Mouse (Mus musculus): ENCODE measurements at regions not wholly inside any gene's neighbourhood (a gene's known extent, or its start where the extent isn't known, plus 50 kb on each side); places are given as distances from the start of the nearest gene placed in this dataset.

GRCm38 (mm10) chr4:34105251-34105650, 55.3 kb upstream of the Spaca1 start:
- DNase-seq, result no peak

- no peak for DNase-seq
Observed at GRCm38 (mm10) chr4:34114323-34114722, 64.3 kb upstream of the Spaca1 start.

- no peak for DNase-seq
Observed at GRCm38 (mm10) chr4:34117086-34117485, 67.1 kb upstream of the Spaca1 start.

- DNase-seq, result no peak
Observed at GRCm38 (mm10) chr4:34122959-34123520, 73.0 kb upstream of the Spaca1 start.

DNA sequence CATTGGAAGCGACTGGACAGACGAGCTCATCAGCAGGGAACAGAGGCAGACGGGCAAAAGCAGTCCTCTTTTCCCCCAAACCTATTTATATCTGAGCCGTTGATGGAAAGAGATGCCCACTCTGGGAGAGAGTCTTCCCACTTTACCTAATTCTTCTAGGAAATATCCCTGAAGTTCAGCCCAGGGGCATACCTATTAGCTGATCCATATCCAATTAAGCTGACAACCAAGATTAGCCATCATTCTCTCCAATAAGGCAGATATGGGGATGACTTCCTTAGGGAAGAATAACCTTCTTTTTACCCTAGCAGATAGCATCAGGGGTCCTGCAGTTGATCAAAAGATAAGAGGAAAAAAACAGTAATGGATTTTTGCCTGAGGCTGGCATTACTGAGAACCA, 78.2 kb upstream of the Spaca1 start:
- no peak for DNase-seq

DNA sequence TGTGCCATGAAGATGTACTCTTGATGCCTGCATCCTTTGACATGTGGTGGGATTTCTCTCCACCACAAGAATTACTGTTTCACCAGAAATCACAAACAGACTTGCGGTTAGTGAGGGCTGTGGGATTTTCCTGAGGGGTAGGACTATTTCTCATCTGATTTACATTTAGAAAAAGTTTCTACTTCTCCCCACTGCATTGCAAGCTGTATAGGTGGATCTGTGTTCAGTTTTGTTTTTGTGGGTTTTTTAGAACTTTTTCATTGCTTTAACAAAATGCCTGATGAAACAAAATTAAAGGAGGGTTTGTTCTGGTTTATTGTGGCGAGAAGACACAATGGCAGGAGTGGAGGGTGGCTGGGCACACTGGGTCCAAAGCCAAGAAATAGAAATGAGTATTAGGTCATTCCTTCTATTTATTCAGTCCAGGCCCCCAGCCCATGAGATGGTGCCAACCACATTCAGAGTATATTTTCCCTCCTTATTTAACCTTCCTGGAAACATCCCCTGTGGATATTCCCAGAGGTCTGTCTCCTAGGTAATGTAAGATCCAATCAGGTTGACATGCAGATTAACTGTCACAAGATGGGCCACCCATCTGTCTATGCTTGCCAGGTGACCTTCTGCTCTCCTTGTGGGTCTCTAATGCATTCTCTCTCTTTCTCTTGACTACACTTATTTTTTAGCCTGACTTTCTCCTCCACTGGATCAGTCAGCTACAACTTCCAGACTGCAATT, 96.3 kb upstream of the Spaca1 start:
- DNase-seq, result no peak

- DNase-seq, result no peak
Observed at GRCm38 (mm10) chr4:34148956-34149739, 99.2 kb upstream of the Spaca1 start.

DNA sequence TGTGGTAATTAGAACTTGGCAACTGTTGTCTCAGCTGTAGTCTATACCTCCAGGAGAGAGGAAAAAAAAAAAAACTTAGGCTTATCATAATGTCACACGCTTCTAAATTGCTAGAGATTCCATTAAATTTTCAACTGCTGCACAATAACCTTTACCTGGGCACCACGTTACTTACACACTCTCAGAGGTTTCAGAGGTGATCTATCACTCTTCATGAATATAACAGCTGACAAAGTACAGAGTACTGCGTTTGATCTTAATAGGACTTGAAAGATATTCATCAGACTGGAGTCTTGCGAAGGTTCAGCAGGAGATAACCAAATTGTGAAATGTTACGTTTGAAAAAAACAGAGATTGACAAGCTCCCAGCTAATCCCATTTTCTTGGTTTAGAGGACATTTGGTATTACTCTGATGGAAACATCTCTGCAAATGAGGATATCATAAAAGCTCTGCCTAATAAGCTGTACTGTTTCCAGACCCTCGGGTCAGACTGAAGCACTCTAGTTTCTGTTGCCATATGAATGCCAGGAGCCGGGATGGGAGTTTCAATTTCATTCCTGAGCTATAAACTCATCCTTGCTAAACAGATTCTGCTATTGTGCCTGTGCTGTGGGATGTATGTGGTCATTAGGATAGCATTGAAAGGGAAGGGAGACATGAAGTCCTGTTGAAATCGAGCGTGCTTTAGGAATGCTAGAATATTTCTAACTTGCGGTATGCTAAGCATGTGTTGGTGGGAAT, 101.8 kb upstream of the Spaca1 start:
- DNase-seq, result no peak

DNA sequence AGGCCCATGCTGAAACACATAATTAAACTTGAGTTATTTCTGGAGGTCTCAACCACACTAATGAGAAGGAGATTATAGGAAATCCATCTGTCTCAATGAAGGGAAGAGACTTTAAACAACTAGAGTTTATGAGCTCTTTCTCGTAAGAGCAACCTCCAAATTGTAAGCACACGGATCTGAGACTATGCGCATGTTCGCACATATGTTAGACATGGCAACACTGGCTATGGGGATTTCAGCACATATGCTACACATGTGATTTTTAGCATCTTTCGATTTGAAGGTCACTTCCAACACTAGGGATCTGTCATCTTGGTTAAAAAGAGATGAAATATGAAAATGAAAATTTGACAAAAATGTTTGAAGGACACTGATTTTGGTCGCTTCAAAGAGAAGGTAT, 105.5 kb upstream of the Spaca1 start:
- no peak for DNase-seq

- no peak for DNase-seq
Observed at GRCm38 (mm10) chr4:34157818-34158511, 108.0 kb upstream of the Spaca1 start.

- DNase-seq, result no peak
Observed at GRCm38 (mm10) chr4:34171265-34171862, 121.4 kb upstream of the Spaca1 start.

DNA sequence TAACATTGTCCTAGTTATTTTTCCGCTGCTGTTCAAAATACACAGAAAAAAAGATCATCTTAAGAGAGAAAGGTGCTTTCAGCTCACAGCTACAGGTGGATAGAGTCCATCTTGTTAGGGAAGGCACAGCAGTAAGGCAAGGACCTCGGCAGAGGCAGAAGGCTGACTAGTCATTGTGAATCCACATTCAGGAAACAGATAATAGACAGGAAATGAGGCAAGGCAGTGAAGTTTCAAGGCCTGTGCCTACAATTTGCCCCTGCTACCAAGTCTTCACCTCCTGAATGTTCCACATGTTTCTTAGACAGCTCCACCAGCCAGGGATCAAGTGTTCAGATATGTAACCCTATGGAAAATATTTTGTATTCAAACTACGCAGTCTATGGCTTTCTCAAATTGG, 122.0 kb upstream of the Spaca1 start:
- no peak for DNase-seq

GRCm38 (mm10) chr4:34177421-34177820, 127.4 kb upstream of the Spaca1 start:
- DNase-seq, result no peak

DNA sequence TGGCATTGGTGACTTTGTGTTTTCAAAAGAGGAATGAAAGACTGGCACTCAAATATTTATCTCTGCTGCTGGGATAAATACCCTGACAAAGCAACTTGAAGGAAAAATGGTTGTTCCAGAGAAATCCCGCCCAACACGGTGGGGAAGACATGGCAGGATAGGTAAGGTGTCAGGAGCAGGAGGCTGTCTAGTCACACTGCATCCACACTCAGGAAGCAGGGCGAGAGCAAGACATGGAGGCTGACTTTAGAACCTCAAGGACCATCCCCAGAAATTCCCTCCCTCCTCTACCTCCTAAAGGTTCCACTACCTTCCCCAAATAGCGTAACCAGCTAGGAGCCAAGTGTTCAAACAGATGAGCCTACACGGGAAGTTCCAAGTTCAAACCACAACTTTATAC, 136.5 kb upstream of the Spaca1 start:
- DNase-seq, result no peak

DNA sequence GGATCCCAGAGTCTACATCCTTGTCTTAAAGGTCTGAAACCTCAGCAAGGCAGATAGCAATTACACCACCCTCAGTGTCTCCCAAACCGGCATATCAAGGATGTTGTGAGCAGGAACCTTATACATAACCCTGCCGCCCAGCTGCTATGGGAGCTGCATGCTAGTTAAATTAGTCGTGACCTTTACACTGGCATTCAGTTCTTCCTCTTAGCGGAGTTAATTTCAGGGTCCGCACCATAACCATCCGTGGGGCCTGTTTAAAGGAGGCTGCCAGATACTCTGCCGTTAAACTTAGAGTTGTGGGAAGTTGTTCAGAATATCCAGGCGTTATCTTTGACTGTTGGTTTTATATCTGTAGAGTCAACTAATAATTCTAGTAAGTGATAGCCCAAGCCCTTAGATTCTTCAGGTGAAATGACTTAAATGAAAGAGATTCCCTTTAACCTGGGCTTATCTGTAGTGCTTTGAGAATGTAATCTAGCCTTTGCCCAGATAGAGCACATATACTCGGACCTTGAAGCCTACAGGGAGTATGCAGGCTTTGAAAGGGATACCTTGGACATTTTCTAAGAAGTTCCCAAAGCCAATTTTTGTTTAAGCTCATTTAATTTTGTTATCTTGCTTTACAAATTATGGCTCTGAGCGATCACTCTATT, 153.3 kb upstream of the Spaca1 start:
- no peak for DNase-seq

- no peak for DNase-seq
Observed at GRCm38 (mm10) chr4:34209179-34209896, 159.3 kb upstream of the Spaca1 start.

GRCm38 (mm10) chr4:34213731-34214130, 163.7 kb upstream of the Spaca1 start:
- DNase-seq, result no peak

DNA sequence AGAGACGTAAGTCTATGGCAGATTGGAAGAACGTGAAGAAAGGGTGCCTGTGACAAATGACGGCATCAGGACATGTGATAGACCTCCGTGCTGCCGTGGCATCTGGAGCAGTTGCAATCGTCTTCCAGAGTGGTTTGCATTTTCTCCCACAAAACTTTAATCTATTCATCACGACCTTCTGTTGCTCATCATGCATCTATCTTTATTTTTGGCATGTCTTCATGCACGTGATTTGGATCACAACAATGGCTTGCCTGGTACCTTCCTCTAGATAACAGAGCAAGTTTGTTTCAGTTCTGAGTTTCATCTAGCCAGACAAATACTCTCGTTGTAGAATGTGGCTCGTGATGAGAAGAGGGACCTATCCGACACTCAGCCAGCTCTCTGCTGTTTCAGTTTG, 164.4 kb upstream of the Spaca1 start:
- DNase-seq, result no peak

GRCm38 (mm10) chr4:34221915-34222314, 171.9 kb upstream of the Spaca1 start:
- no peak for DNase-seq

DNA sequence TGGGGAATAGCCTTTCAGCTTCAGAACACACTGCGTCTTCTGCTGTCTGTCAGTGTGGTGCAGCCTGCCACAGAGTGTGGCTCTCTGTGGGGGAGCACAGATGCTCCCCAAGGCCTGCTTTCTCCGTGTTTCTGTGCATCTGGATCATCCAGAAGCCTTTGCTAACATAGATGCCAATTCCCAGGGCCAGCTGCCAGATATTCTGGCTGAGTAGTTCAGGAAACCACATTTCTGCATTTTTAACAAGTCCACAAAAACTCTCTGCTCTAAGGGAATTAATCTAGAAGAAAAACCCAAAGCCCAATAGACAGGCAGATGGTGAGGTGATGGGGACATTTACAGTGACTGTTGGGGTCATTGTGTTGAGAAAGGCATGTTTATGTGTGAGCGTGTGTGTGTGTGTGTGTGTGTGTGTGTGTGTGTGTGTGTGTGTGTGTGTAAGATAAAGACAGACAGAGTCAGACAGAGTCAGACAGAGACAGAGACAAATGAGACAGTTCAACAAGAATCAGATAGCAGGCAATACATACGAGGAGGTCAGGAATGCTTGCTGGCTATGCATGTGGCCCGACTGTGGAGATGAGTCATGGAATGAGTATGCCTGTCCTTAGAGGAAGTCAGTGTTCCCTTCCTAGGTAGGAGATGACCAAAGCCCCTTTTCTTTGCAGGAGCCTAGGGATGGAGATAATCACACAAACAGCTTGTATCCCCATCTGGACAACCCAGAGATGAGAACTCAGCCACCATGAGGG, 176.3 kb upstream of the Spaca1 start:
- no peak for DNase-seq
